Mouse (Mus musculus) adrenal gland (tissue): ENCODE results near the gene Ywhah.

Experiments
- intact Hi-C: fragments of 180-260 bp; cut with DNase I; formaldehyde crosslinking; loops from one replicate; pipeline ENCODE4 v1.15.1; 2025
- long read RNA-seq, 2 experiments: library from polyadenylated mRNA; unstranded; transcript quantifications; one replicate each; pipeline ENCODE4 v2.0.0; 2020; ENCODE audit warnings: borderline replicate concordance in 1 of 2; ENCODE audit not compliant: insufficient replicate concordance in 1 of 2

The Ywhah gene
- long read RNA-seq, experiment 1, transcript Ywhah-201 (2 exons, 1,764 nt): major isoform, 287 of 291 reads
- long read RNA-seq, experiment 1, partial matches to known transcripts: 0 of 291 reads
- long read RNA-seq, experiment 1, other reads (novel, unspliced or antisense): 4 of 291 reads
- long read RNA-seq, experiment 2, transcript Ywhah-201 (2 exons, 1,764 nt): major isoform, 358 of 369 reads
- long read RNA-seq, experiment 2, partial matches to known transcripts: 7 of 369 reads
- long read RNA-seq, experiment 2, other reads (novel, unspliced or antisense): 3 of 369 reads

DNA sequence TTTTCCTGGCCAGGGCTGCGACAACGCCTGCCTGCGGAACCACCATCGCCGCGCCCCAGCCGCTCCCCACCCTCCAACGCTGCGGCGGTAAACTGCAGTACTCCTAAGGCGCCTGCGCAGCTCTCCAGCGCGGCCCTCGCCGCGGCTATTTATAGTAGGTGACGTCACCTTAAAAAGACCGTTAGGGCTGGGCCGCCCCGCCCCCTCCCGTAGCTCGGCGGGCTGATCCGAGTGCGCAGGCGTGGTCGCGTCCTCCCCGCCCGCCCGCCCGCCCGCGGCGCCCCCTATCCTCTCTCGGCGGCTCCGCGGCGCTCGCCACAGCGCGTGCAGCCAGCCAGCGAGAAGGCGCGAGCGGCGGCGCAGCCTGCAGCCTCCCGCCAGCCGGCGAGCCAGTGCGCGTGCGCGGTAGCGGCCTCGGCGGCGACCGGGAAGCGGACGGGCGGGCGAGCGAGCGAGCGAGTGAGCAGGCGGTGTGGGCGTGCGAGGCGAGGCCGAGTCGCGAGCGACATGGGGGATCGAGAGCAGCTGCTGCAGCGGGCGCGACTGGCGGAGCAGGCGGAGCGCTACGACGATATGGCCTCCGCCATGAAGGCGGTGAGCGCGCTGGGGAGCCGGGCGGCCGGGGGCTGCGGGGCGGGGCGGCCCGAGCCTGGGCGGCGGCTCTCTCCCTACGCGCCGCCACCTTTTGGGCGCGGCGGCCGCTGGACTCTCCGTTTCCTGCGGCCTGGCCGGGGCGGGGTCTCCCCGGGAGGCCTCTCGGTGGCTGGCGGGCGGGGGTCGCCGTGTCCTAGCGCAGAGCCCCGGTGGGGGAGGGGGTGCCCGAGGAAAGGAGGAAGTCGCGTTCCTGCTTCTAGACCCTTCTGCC lies at the start of gene Ywhah:
Ywhah (plus strand) TSS at position 256 of the 865 bp plus-strand sequence.
- intact Hi-C loops: no loop called here

DNA sequence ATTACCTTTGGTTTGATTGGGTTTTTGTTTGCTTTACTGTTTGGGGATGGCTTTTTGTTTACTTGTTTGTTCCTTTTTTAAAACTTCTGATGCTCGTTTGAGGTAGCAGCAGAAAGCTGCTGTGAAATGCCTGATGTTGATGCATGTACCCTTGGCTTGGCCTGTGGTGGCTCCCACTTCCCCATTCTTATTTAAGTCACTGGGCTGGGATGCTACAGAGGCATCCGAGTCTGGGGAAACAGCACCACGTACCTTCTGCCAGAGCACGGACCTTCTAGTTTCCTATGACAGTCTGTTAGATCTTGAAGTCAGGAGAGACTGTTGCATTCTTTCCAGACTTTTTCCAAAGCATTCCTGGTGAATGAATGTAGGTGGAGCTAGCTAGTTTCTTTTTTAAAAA lies 42.1 kb upstream of the Ywhah start:
- intact Hi-C loops: loop anchor here (10.0 kb wide), 1 partner anchor 48 kb away; no protein-coding TSS in a partner anchor

DNA sequence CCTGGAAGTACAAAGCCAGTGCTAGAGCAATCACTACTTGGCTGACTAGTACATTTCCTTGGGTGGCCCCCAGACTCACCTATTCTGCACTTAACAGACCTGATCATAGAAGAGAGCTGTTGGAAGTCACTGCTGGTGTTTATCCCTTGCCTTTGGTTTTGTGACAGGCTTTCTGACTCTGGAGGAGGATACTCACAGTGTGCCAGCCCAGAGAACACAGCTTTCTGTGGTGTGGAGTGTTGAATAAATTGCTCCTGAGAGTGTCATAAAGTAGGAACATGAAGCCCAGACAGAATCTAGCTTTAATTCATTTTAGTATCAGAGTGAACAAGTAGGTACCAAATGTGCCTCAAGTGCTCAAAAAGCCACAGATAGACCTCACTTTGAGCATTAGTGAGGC lies 41.4 kb upstream of the Ywhah start:
- intact Hi-C loops: loop anchor here (10.0 kb wide), 1 partner anchor 48 kb away; no protein-coding TSS in a partner anchor

DNA sequence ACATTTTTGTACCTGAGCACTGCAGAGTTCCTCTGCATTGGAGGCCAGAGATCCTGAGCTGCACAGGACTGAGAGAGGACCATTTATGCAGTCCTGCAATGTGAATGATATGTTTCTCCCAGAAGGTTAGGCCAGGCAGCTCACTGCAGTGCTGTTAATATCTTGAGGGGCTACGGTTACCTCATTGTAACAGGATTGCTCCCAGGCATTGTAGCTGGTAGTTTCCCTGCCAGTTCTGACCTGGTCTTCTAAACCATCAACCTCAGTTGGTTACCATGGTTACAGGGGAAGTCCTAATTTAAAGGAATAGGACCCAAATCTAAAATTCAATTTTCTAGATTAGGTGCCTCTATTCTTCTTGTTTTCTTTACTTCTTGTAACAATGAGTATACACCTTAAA lies 33.2 kb upstream of the Ywhah start:
- intact Hi-C loops: no loop called here

DNA sequence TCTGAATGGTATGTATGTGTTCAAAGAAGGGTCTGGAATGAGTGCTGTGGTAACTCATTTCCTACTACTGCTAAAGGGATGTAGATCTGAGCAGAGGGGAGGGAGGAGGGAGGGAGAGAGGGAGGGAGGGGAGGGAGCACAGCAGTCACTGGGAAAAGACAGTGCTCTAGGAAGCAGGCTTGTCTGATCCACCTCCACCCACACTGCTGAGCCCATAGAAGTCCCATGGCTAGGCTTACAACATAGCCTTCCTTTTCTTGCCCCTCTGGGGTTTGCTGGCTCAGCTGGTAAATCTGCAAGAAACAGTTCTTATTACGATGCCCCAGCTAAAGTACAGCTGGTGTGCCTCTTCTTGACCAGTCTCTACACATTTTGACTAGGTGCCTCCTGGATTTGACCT lies 30.7 kb upstream of the Ywhah start:
- intact Hi-C loops: no loop called here

DNA sequence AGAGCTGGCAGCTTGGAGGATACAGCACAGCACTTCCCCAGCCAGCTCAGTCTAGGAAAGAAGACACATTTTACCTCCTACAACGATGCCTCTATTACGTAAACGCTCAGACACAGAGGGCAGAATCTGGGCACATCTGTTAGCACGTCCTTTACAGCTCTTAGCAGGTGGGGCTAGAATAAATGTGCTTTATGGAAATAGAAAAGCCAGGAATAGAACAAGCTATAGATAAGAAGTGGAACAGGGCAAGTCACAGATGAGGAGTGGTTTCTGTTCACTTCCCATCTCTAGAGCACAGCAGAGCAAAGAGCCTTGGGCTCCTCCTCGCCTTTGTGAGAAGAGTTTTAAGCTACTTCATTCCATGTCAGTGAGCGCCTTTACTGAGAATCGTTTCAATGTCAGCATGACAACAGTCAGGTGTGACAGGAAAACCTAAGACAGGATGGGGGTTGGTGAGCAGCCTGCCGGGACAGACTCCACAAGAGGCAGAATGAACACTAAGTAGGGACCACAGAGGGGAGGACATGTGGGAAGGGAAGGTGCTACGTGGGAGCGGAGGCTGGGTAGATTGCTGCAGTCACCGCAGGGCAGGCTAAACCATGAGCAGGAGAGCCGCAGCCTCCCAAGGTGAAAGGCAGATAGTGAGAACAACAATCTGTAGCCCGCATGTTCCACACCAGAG lies 28.5 kb upstream of the Ywhah start:
- intact Hi-C loops: loop anchor here (5.0 kb wide), 1 partner anchor 42 kb away; no protein-coding TSS in a partner anchor

DNA sequence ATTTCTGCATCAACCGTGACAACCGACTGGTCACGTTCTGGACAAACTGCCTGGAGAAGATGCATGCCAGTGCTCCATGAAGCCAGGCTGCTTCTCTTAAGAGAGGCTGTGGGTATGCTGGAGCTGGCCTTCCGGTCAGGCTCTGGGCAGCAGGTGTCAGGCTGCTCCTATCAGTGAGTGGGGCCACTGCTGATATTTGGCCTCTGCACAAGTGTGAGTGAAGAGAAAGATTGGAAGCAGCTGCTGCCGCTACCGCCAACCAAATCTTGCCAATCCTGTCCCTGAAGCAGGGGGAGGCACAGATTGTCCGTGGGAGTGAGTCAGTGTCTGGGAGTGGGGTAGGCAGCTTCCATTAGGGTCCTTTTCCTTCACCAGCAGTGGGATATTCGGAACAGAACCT lies 27.5 kb upstream of the Ywhah start:
- intact Hi-C loops: loop anchor here (5.0 kb wide), 1 partner anchor 41 kb away; no protein-coding TSS in a partner anchor

DNA sequence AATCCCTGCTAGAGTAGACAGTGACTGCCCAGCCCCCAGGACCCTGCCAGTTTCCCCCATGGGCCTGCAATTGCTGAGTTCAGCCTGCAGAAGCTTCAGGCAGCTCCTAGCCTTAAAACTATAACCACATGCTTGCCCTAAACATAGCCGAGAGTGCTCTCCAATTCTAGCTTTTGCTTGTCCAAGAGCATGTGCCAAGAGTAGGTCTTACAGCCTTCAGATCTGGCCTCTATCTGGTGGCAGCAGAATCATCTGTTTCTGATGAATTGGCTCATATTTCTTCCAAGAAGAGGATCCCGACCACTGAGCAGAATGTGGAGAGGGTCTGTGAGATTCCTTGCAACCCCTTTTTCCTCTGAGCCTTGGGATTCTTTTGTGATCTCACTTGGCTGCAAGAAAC lies 24.1 kb upstream of the Ywhah start:
- intact Hi-C loops: loop anchor here (5.0 kb wide), 1 partner anchor 38 kb away; no protein-coding TSS in a partner anchor

DNA sequence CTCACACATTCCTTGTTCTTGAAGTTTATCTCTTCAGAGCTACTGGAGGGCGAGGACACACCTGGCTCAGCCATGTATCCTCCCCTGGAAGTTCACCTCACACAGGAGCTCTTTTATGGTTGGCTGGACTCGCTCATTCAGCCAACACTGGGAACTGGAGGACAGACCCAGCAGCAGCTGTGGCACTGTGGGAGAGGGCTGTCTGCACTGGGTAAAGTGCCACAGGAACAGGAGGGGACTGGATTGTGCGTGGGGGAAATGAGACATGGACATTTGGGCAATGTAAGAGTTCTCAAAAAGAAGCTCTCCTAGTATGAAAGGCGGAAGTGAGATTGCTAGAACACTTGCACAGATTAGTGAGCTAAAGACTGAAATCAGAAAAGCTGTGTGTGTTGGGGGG lies 22.9 kb upstream of the Ywhah start:
- intact Hi-C loops: no loop called here

DNA sequence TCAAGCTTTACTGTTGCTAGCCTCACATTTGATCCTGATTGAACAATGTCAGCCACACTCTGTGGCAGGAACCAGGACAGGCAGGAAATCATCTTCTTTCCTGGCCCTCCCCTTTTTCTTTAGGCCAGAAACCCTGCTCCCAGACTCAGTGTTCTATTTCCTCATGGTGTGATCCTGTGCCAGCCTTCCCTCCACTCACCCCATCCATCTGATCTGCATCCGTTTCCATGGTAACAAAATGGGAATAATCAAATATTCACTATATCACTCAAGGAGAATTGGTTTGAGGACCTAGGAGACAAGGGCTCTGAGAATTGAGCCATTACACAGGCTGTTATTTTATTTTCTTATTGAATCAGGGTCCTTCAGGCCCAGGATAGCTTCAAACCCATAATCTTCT lies 22.1 kb upstream of the Ywhah start:
- intact Hi-C loops: no loop called here

DNA sequence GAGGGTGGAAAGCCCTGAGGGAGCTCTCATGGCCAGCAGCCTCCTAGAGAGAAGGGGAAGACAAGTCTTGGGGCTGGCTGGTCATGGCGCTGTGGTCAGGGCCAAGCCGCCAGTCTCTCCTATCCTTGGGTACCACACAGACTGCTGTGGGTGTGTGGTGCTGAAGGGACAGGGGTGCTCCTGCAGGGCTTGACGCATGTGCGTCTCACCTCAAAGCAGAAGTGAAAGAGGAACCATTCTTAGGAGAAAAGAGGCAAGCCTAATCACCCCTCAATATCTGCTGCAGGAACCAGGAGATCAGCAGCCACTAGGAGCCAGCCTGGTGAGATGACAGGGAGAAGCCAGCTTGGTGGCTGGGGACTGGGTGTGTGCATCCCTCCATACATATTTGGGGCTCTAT lies 20.9 kb upstream of the Ywhah start:
- intact Hi-C loops: no loop called here

DNA sequence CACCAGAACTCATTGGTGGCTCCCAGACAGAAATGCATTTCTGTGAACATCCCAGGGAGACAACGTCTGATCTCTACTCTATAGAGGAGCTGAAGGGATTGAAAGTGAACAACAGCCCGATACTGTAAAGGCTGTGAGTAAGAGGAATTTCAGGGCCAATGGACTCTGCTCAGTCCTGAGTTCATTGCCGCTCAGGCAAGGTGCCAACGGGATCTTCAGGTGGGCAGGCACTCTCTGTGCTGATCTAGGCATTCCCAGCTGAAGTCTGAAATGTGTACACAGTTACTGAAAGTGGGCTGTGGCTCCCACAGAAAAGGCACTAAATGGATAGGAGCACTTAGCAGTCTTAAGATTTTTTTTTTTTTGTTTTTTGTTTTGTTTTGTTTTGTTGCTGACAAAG lies 19.8 kb upstream of the Ywhah start:
- intact Hi-C loops: no loop called here

DNA sequence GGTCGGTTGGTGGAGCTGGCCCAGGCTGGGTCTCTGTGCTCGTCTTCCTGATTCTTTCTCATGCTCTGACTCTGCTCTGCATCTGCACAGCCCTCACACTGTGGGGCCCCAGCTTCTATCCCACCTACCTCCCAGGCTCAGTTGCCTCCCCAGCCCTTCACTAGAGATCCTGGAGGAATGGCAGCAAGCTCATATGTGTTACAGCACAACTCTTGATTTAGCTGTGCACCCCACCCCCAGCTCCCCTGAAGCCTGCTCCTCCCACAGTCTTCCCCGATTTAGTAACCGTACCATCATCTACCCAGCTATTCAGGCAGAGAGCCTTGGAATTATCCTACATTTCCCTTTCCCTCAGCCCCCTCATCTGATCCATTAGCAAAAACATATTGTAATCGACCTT lies 17.5 kb upstream of the Ywhah start:
- intact Hi-C loops: no loop called here

DNA sequence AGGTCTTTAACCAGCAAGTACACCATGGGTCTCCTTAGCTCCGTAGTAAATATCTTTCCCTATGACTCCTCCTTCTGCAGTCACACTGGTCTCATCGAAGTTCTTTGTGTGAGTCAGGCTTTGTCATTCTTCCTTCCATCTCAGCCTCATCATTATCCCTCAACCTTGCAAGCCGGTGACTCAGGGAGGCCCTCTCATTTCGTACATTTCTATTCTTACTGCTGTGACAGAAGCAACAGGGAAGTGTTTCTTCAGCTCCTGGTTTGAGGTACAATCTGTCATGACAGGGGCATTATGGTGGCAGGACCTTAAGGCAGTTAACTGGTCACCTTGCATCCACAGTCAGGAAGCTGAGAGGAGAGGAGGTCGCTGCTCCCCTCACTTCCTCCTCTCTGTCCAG lies 15.8 kb upstream of the Ywhah start:
- intact Hi-C loops: no loop called here

DNA sequence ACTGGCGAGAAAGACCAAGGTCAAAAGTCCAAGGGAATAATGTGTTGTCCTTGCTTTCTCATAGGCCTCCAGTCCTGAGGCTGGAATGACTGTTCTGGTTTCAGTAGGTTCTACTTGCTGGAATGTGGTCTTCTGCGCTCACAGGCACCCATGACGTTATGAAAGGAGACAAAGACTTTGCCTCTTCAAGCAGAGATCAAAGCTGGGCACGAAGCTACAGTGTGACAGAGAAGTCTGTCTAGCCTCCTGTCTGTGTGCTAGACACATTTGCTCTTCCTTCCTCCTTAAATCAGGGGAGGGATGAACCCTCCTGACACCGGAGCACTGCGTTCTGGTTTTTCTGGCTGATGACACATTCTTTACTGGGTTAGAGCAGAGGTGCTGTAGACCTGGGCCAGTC lies 15.1 kb upstream of the Ywhah start:
- intact Hi-C loops: no loop called here

DNA sequence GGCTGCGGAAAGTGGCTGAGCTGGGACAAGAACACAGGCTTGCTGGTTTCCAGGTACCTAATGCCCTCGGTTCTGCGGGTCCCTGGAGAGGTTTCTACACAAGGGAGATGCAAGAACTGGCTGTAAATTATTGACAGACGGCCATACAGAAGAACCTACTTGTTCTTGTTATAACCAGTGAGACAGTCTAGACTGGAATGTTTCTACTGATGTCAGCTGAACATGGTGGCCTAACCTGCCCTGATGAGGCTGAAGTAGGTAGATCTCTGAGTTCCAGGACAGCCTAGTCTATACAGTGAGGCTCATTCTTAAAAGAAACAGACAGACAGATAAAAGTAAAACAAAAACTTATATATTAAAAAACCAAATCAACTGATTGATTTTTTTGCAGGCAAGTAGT lies 14.5 kb upstream of the Ywhah start:
- intact Hi-C loops: no loop called here

DNA sequence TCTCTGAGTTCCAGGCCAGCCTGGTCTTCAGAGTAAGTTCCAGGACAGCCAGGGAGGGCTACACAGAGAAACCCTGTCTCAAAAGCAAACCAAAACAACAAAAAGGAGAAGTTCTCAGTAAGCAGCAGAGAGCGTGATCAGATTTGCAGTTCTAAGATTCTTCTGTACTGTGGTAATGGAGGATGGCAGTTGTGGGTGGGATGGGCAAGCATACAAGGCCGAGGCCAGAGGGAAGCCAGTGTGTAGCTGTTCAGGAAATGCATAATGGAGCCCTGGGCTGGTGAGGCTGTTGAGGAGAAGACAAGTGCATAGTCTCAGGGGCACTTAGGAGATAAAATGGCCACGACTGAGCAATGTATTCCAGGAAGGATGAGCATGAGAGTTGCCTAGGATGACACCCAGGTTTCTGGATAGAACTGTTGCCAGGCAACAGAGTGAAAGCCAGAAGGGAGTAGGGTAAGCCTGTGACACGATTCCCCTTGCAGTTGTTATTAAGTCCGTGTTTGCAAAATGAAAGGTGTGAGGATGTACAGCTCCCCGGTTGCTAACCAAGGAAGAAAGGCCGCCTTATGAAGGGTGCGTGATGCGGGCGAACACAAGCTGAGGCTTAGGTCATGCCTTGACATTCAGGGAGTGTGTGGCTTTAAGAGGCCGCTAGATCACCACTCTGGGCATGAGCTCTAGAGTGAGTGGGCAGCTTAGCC lies 13.0 kb upstream of the Ywhah start:
- intact Hi-C loops: no loop called here

DNA sequence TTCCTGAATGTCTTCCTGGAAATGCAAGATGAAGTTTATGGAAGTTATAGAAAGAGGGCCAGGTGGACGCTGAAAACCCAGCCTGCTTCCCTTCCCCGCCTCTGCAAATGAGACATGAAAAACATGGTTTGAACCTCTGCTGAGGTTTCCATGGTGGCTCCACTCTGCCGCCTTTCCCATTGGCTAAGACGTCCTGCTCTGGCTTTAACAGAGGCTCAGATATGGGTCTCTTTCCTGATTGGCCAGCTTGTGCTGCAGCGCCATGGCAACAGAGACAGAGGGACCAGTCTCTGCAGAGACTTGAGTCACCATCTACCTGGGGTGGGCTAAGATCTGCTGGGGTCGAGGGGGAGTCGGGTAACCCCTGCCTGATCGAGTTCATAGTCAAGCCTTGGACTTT lies 11.9 kb upstream of the Ywhah start:
- intact Hi-C loops: no loop called here

DNA sequence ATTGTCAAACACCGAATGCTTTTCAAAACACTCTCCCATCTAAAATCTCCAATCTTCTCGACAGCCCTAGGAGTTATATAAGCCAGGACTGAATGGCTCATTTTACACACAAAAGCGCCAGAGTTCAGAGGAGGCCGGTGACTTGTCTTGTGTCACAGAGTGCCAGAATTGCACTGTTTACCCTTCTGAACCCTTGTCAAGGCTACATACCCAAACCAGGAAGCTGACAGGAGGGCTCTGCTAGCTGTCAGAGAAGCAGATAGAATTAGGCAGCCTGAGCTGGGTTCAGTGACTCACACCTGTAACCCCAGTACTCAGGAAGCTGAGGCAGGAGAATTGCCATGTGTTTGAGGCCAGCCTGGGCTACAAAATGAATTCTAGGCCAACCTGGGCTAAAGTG lies 11.2 kb upstream of the Ywhah start:
- intact Hi-C loops: no loop called here

DNA sequence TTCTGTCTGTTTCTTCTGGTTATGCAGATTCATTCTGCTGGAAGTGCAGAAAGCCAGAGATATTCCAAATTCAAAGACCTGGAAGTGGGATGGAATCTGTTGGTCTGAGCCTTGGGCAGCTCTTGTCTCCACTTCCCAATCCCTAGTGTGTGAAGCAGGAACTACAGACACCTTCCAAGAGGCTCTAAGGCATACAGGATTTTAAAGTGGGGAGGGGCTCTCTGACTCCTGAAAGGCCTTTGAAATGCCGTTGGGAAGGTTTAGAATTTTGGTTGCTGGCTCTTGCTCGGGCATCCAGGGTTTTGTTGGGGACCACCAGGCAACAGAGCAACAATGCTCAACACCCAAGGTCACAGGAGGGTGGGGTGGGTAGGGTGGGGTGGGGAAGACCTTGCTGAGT lies 9.3 kb upstream of the Ywhah start:
- intact Hi-C loops: no loop called here
